Comparison of ENCODE assay signal across 32 mouse cellular contexts in the genomic region with DNA sequence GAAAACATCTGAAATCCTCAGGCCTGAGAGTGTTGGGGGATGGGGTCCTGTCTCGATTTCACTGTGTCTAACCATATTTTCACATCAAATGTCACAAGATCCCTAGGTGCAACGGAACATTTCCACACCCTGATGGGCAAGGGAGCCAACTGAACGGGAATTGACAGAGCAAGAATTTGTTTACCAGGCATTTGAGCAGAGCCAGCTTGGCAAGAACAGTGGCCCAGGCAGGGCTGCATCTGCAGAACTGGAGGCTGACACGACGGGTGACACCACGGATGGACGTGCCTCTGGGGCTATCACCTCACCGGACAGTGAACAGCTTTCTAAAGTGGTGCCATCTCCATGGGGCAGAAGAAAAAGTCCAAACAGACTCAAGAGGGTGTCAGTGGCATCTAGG. TPM values are rescaled to one million over a fixed set of nuclear protein-coding genes. Genes with fewer than 3 reads are reported as not detected.
DNase-seq lines count a peak whose midpoint lies in the region; ATAC-seq lines count a peak whose summit lies in the region.
"Had no signal": no experiment of that assay in that cellular context is flagged by ENCODE, and none has a peak within 500 bp of the region (broad histone marks: within the 10 kb centered on the region; RNA-seq: fewer than 3 reads in every experiment).

No protein-coding gene starts in this region.

- ATAC-seq in midbrain, embryonic 13.5 days: no peak
- no peak for ATAC-seq in midbrain, embryonic 16.5 days
- ATAC-seq: forebrain, embryonic 13.5 days; forebrain, embryonic 16.5 days; intestine, postnatal 0 days; Patski had no signal

- no peaks in the 10 kb centered on the region for H3K4me1 ChIP-seq in midbrain, embryonic 13.5 days (replicated peaks)
- no peaks in the 10 kb centered on the region for H3K4me1 ChIP-seq in midbrain, embryonic 16.5 days (ENCODE audit: control insufficient read depth, insufficient read depth, low read length)
- H3K4me1 ChIP-seq: embryonic facial prominence, embryonic 12.5 days; embryonic facial prominence, embryonic 15.5 days; forebrain, embryonic 13.5 days; hindbrain, embryonic 12.5 days; hindbrain, embryonic 15.5 days had no signal

- H3K9ac ChIP-seq in midbrain, embryonic 13.5 days (replicated peaks): 0 out of 2 replicates have a peak overlapping the region, but pooled peaks have one; percentile 10
- no peak overlapping the region for H3K9ac ChIP-seq in midbrain, embryonic 16.5 days (ENCODE audit: low read depth, low read length)
- H3K9ac ChIP-seq: embryonic facial prominence, embryonic 12.5 days; embryonic facial prominence, embryonic 15.5 days; forebrain, embryonic 13.5 days; hindbrain, embryonic 12.5 days; hindbrain, embryonic 15.5 days had no signal

- no peaks in the 10 kb centered on the region for H3K36me3 ChIP-seq in midbrain, embryonic 13.5 days
- no peaks in the 10 kb centered on the region for H3K36me3 ChIP-seq in midbrain, embryonic 16.5 days (ENCODE audit: control insufficient read depth, insufficient read depth, low read length)
- H3K36me3 ChIP-seq: embryonic facial prominence, embryonic 12.5 days; embryonic facial prominence, embryonic 15.5 days; G1E; hindbrain, embryonic 12.5 days; hindbrain, embryonic 15.5 days had no signal

- DNase-seq in gastrocnemius, adult 18-20 months (ENCODE audit: low spot score): peak; percentile 49
- no peak for DNase-seq in gastrocnemius, postnatal 4 days (ENCODE audit: low spot score in 2 of 2)
- peak; percentile 53 for DNase-seq in skeletal muscle tissue, adult 2 months (ENCODE audit: low read depth, low spot score)
- no peak for DNase-seq in cerebellum, postnatal 25 days
- DNase-seq: adrenal gland, postnatal 10 days; adrenal gland, postnatal 36 days; B cell, adult 2 months; cerebellum, adult 18-20 months; cerebellum, adult 9-10 months; cerebellum, postnatal 14 days had no signal

- H3K4me3 ChIP-seq in midbrain, embryonic 13.5 days (replicated peaks): no peak overlapping the region
- H3K4me3 ChIP-seq in midbrain, embryonic 16.5 days (ENCODE audit: low read depth, low read length): no peak overlapping the region
- H3K4me3 ChIP-seq: embryonic facial prominence, embryonic 12.5 days; embryonic facial prominence, embryonic 15.5 days; forebrain, embryonic 13.5 days; hindbrain, embryonic 12.5 days; hindbrain, embryonic 15.5 days had no signal

- H3K4me2 ChIP-seq in midbrain, embryonic 13.5 days (replicated peaks): no peak overlapping the region
- no peak overlapping the region for H3K4me2 ChIP-seq in midbrain, embryonic 16.5 days (ENCODE audit: low read length)
- H3K4me2 ChIP-seq: embryonic facial prominence, embryonic 12.5 days; embryonic facial prominence, embryonic 15.5 days; forebrain, embryonic 13.5 days; heart, embryonic 11.5 days; hindbrain, embryonic 12.5 days; hindbrain, embryonic 15.5 days had no signal

- WGBS in midbrain, embryonic 13.5 days: 86% methylated on average over 8 of the region's 8 CpGs
- WGBS in midbrain, embryonic 16.5 days: 85% methylated on average over 8 of the region's 8 CpGs

- H3K9me3 ChIP-seq in midbrain, embryonic 13.5 days: peaks cover 18% of the 10 kb centered on the region
- no peaks in the 10 kb centered on the region; the same call in 1 of the 2 replicates for H3K9me3 ChIP-seq in midbrain, embryonic 16.5 days (replicated peaks; ENCODE audit: control insufficient read depth, low read length, poor library complexity, severe bottlenecking)
- H3K9me3 ChIP-seq: embryonic facial prominence, embryonic 15.5 days had no signal

- H3K27ac ChIP-seq in midbrain, embryonic 13.5 days: no peak overlapping the region
- H3K27ac ChIP-seq in midbrain, embryonic 16.5 days (ENCODE audit: low read length): no peak overlapping the region
- H3K27ac ChIP-seq: embryonic facial prominence, embryonic 12.5 days; embryonic facial prominence, embryonic 15.5 days; forebrain, embryonic 13.5 days; hindbrain, embryonic 12.5 days; hindbrain, embryonic 15.5 days had no signal

- H3K27me3 ChIP-seq in midbrain, embryonic 13.5 days: peaks cover 36% of the 10 kb centered on the region
- H3K27me3 ChIP-seq in midbrain, embryonic 16.5 days (ENCODE audit: control insufficient read depth, insufficient read depth, low read depth, low read length): peaks cover 6% of the 10 kb centered on the region
- H3K27me3 ChIP-seq: CH12.LX; embryonic facial prominence, embryonic 12.5 days; embryonic facial prominence, embryonic 15.5 days; hindbrain, embryonic 15.5 days had no signal

RNA-seq across cellular contexts. Expression of a gene that starts 8.2 kb away (rescaled TPM):
- 10 to 100 TPM; 18.3 to 21.7 TPM for total RNA-seq in gastrocnemius, adult 18-20 months (2021)
- 1 to 10 TPM; 3.1 to 3.3 TPM for total RNA-seq in gastrocnemius, postnatal 4 days (2021)
- polyA plus RNA-seq in midbrain, embryonic 13.5 days (2015; fragmentation: Nextera tagmentation; extraction: Ambion mirVana): 0.17 and 0.41 TPM in 2 replicates
- 0.15 and 0.32 TPM in 2 replicates for polyA plus RNA-seq in midbrain, embryonic 16.5 days (2015; fragmentation: Nextera tagmentation; extraction: Ambion mirVana)

RNA-seq across cellular contexts. Expression of a gene that starts 15.2 kb away (rescaled TPM):
- total RNA-seq in gastrocnemius, adult 18-20 months (2021): not detected
- total RNA-seq in gastrocnemius, postnatal 4 days (2021): not detected
- polyA plus RNA-seq in midbrain, embryonic 13.5 days (2015; fragmentation: Nextera tagmentation; extraction: Ambion mirVana): not detected in 2 replicates
- not detected in 2 replicates for polyA plus RNA-seq in midbrain, embryonic 16.5 days (2015; fragmentation: Nextera tagmentation; extraction: Ambion mirVana)
- total RNA-seq: adrenal gland, adult 18-20 months; adrenal gland, postnatal 10 days; adrenal gland, postnatal 36 days; common myeloid progenitor, adult 5-6 weeks; G1E; gastrocnemius, postnatal 36 days; heart, adult 8-10 months; heart, postnatal 25 days; hematopoietic stem cell, adult 5-6 weeks had no signal
- polyA plus RNA-seq: embryonic facial prominence, embryonic 12.5 days; forebrain, embryonic 13.5 days; forebrain, embryonic 16.5 days; G1E; heart, embryonic 11.5 days; heart, embryonic 14.5 days; heart, postnatal 0 days; hindbrain, embryonic 12.5 days; hindbrain, embryonic 15.5 days; intestine, embryonic 14.5 days; intestine, postnatal 0 days; Patski had no signal

RNA-seq across cellular contexts. Expression of a gene that starts 17.8 kb away (rescaled TPM):
- total RNA-seq in gastrocnemius, adult 18-20 months (2021): 100 to 1,000 TPM; 929 to 979 TPM
- 100 to 1,000 TPM; 534 to 566 TPM for total RNA-seq in gastrocnemius, postnatal 4 days (2021)
- 546 and 548 TPM in 2 replicates for polyA plus RNA-seq in midbrain, embryonic 13.5 days (2015; fragmentation: Nextera tagmentation; extraction: Ambion mirVana)
- polyA plus RNA-seq in midbrain, embryonic 16.5 days (2015; fragmentation: Nextera tagmentation; extraction: Ambion mirVana): 570 and 615 TPM in 2 replicates

RNA-seq across cellular contexts. Expression of a gene that starts 25.2 kb away (rescaled TPM):
- 100 to 1,000 TPM; 120 to 121 TPM for total RNA-seq in gastrocnemius, adult 18-20 months (2021)
- total RNA-seq in gastrocnemius, postnatal 4 days (2021): 100 to 1,000 TPM; 110 to 121 TPM
- polyA plus RNA-seq in midbrain, embryonic 13.5 days (2015; fragmentation: Nextera tagmentation; extraction: Ambion mirVana): 32.6 and 33.7 TPM in 2 replicates
- polyA plus RNA-seq in midbrain, embryonic 16.5 days (2015; fragmentation: Nextera tagmentation; extraction: Ambion mirVana): 25.2 and 28.6 TPM in 2 replicates

RNA-seq across cellular contexts. Expression of a gene that starts 44.1 kb away (rescaled TPM):
- not detected for total RNA-seq in gastrocnemius, adult 18-20 months (2021)
- total RNA-seq in gastrocnemius, postnatal 4 days (2021): not detected
- 8.0 and 11.8 TPM in 2 replicates for polyA plus RNA-seq in midbrain, embryonic 13.5 days (2015; fragmentation: Nextera tagmentation; extraction: Ambion mirVana)
- 1.2 and 2.1 TPM in 2 replicates for polyA plus RNA-seq in midbrain, embryonic 16.5 days (2015; fragmentation: Nextera tagmentation; extraction: Ambion mirVana)
- total RNA-seq: CH12.LX; common myeloid progenitor, adult 5-6 weeks; gastrocnemius, postnatal 36 days; heart, postnatal 25 days; hematopoietic stem cell, adult 5-6 weeks had no signal
- polyA plus RNA-seq: embryonic facial prominence, embryonic 15.5 days; G1E; heart, embryonic 11.5 days; heart, embryonic 14.5 days; heart, postnatal 0 days; intestine, embryonic 14.5 days; intestine, postnatal 0 days had no signal

Comparison
In these comparisons a context has a peak if more than half of its experiments do, and no peak if none do; other contexts are left out.
1. DNase-seq: peak in gastrocnemius, adult 18-20 months (single experiment) and skeletal muscle tissue, adult 2 months (single experiment); none in gastrocnemius, postnatal 4 days (0 of 2) and cerebellum, postnatal 25 days (0 of 2).
2. RNA of a gene that starts 8.2 kb away (total RNA-seq): 18.3 to 21.7 TPM in gastrocnemius, adult 18-20 months; 3.1 to 3.3 TPM in gastrocnemius, postnatal 4 days; every median in the first group is over 4 times any median in the second.